Mouse (Mus musculus) stomach, postnatal 0 days (tissue): ENCODE data around the gene Skap1. TPM values are rescaled to one million over a fixed set of nuclear protein-coding genes. Genes with fewer than 3 reads are reported as not detected.

Experiments
- ATAC-seq: fragments of 200-750 bp; cut with Nextera tagmentation; 2 replicates; pipeline ENCODE4 v1.8.0; 2017; ENCODE audit not compliant: low FRiP score, low TSS enrichment
- DNase-seq: peaks from one replicate; pipeline ENCODE4 v3.0.0-alpha.2; 2016; ENCODE audit warnings: low spot score
- H3K27ac ChIP-seq: fragments of 300-500 bp; sonication (generic); replicated peaks from 2 replicates; pipeline ENCODE4 v1.5.1; 2014; ENCODE audit warnings: mild to moderate bottlenecking, control low read depth
- H3K27me3 ChIP-seq: fragments of 300-500 bp; sonication (generic); 2 replicates; pipeline ENCODE4 v1.6.1; 2014; ENCODE audit warnings: low read length; ENCODE audit not compliant: control insufficient read depth, insufficient read depth
- H3K36me3 ChIP-seq: fragments of 300-500 bp; sonication (generic); 2 replicates; pipeline ENCODE4 v1.6.1; 2014; ENCODE audit warnings: low read length, mixed read lengths; ENCODE audit not compliant: control insufficient read depth, insufficient read depth
- H3K4me1 ChIP-seq: fragments of 300-500 bp; sonication (generic); replicated peaks from 2 replicates; pipeline ENCODE4 v1.6.1; 2014; ENCODE audit warnings: antibody characterized with exemption; ENCODE audit not compliant: control insufficient read depth, insufficient read depth
- H3K4me2 ChIP-seq: fragments of 300-500 bp; sonication (generic); replicated peaks from 2 replicates; pipeline ENCODE4 v1.6.1; 2014; ENCODE audit warnings: low read depth, mild to moderate bottlenecking, control low read depth, moderate library complexity
- H3K4me3 ChIP-seq: fragments of 300-500 bp; sonication (generic); 2 replicates; pipeline ENCODE4 v1.5.1; 2014; ENCODE audit warnings: low read depth, low read length, control low read depth
- H3K9ac ChIP-seq: fragments of 300-500 bp; sonication (generic); 2 replicates; pipeline ENCODE4 v1.6.1; 2014; ENCODE audit warnings: mild to moderate bottlenecking, low read length, control low read depth, mixed read lengths
- H3K9me3 ChIP-seq: fragments of 300-500 bp; sonication (generic); 2 replicates; pipeline ENCODE4 v1.6.1; 2016; ENCODE audit warnings: low read length; ENCODE audit not compliant: control insufficient read depth
- CTCF ChIP-seq: IDR thresholded peaks from 2 replicates; pipeline ENCODE4 v1.5.1; 2016; ENCODE audit warnings: antibody characterized with exemption, low read depth, mild to moderate bottlenecking, moderate library complexity
- EP300 ChIP-seq: optimal IDR thresholded peaks from 2 replicates; pipeline ENCODE3; 2016; ENCODE audit warnings: antibody characterized with exemption
- WGBS: fragments of 180-500 bp; shearing (Covaris S2); extraction: QIAGEN DNeasy Blood & Tissue Kit; methylation state at CpG from one replicate; pipeline ENCODE4 v1.1.7; 2014; 5-methylcytosine and 5-hydroxymethylcytosine counted together
- polyA plus RNA-seq: library from polyadenylated mRNA; unstranded; fragments of >200 nt; fragmentation: Nextera tagmentation; extraction: Ambion mirVana; gene quantifications from 2 replicates; pipeline ENCODE4 v1.2.1, GENCODE M21; 2015

Gene Skap1
- polyA plus RNA-seq, 1 experiment from 2014 or later = 0.56 TPM

- DNase-seq = no peak
- H3K4me3 ChIP-seq = 0 out of 2 replicates have a peak overlapping the region, but pooled peaks have one; percentile 3
- H3K4me2 ChIP-seq = peak overlapping the region; percentile 27
- TF ChIP-seq EP300 = no peak
- TF ChIP-seq CTCF = no peak
- no peaks in the 10 kb centered on the region for H3K4me1 ChIP-seq
- no peak overlapping the region for H3K9ac ChIP-seq
- H3K9me3 ChIP-seq = no peaks in the 10 kb centered on the region
- WGBS = 10% methylated on average over 25 of the region's 25 CpGs
- no peaks in the 10 kb centered on the region for H3K27me3 ChIP-seq
- ATAC-seq = no peak
- no peak overlapping the region for H3K27ac ChIP-seq
- H3K36me3 ChIP-seq = no peaks in the 10 kb centered on the region
Measured at GRCm38 (mm10) chr11:96578551-96579283, 114.3 kb downstream of the Skap1 start.

DNA sequence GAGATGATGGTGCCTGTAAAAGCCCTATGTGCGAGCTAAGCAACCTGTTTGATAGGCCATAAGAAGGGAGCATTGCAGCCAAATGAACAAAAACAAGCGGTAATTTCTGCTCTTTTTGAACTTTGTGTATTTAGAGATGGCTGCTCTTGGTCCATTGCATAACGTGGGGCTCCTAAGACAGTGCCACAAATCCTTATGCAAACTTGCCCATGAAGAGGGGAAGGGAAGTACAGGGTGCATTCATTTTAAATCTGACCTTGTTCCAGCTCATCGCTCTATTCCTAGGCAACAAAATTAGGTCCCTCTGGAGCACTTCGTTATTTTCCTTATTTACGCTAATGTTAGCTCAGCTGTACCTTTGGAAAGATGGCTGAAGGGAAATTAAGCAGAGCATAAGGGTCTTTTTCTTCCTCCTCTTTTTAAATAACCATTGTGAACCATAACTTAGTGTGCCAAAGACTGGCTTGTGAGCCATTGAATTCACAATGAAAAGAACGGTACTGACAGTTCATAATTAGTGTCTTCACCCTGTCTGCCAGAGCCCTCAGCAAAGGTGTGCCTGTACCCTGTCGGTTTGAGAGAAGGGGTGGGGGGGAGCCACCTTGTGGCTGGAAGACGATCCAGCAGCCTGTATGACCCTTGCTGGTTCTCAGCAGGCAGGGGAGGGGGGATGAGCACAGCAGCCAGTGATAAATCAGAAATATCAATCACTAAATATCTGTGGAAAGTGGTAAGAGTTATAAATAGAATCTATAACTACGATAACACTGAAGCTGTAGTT is 117.4 kb downstream of the Skap1 start:
- Histone ChIP-seq H3K4me3 (no peak overlapping the region), H3K36me3 (no peaks in the 10 kb centered on the region), H3K4me1 (no peaks in the 10 kb centered on the region), H3K4me2 (no peak overlapping the region), H3K9ac (no peak overlapping the region), H3K27ac (no peak overlapping the region), H3K9me3 (no peaks in the 10 kb centered on the region), H3K27me3 (no peaks in the 10 kb centered on the region)
- DNase-seq (peak; percentile 43), ATAC-seq (no peak)
- TF ChIP-seq EP300 (no peak), CTCF (peak; percentile 78)
- WGBS = 53% methylated on average over 10 of the region's 10 CpGs

DNA sequence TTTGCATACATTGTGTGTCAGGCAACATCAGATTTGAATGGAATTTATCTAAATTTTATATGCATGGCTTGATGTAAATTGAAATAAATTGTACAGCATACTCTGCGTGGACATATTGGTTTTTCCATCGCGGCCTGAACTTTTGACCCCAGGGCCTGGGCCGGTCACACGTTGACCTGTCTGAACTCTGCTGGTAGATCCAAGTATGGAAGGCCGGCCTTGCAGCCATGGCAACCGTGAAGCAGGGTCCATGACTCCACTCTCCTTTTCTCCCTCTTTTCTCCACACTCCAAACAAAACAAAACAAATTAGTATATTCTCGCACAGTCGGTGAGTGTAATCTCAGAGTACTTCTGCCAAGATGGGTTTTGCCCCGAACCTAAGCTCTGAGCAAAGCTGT is 118.2 kb downstream of the Skap1 start:
- Histone ChIP-seq H3K9me3 (no peaks in the 10 kb centered on the region), H3K4me1 (no peaks in the 10 kb centered on the region), H3K27ac (no peak overlapping the region), H3K36me3 (no peaks in the 10 kb centered on the region), H3K9ac (no peak overlapping the region), H3K27me3 (no peaks in the 10 kb centered on the region), H3K4me3 (no peak overlapping the region), H3K4me2 (no peak overlapping the region)
- DNase-seq (no peak), ATAC-seq (no peak)
- 29% methylated on average over 10 of the region's 10 CpGs for whole genome bisulfite sequencing
- no peak for TF ChIP-seq CTCF
- no peak for TF ChIP-seq EP300

DNA sequence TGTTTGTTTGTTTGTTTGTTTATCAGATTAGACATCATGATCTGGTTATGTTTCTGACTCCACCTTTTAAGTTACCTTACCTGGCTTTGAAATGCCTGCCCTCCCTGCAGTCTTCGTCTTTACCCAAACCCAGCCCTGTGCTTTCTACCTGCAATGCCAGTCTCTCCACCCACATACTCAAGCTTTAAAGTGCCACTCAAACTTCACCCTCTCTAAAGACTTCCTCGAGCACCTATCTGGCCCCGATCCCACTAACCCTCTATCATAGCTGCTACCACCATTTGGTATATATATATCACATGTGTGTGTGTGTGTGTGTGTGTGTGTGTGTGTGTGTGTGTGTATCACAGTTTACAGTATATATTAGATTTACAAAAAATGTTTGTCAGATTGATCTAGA is 125.4 kb downstream of the Skap1 start:
- no peak for ATAC-seq
- DNase-seq = no peak

GRCm38 (mm10) chr11:96595890-96596289 is 131.5 kb downstream of the Skap1 start:
- Histone ChIP-seq H3K4me3 (no peak overlapping the region), H3K4me1 (no peaks in the 10 kb centered on the region), H3K27me3 (no peaks in the 10 kb centered on the region), H3K36me3 (no peaks in the 10 kb centered on the region), H3K9ac (no peak overlapping the region), H3K27ac (no peak overlapping the region), H3K9me3 (no peaks in the 10 kb centered on the region), H3K4me2 (peak overlapping the region; percentile 14)
- DNase-seq (no peak), ATAC-seq (no peak)
- 19% methylated on average over 12 of the region's 12 CpGs for WGBS
- TF ChIP-seq EP300 (no peak), CTCF (no peak)

More for the DNA sequence above, 125.4 kb downstream of the Skap1 start:
- Histone ChIP-seq H3K9ac (no peak overlapping the region), H3K27me3 (no peaks in the 10 kb centered on the region), H3K36me3 (no peaks in the 10 kb centered on the region), H3K27ac (no peak overlapping the region), H3K4me2 (no peak overlapping the region), H3K4me3 (no peak overlapping the region), H3K4me1 (no peaks in the 10 kb centered on the region), H3K9me3 (no peaks in the 10 kb centered on the region)
- WGBS = 57% methylated on average over 3 of the region's 3 CpGs
- no peak for TF ChIP-seq EP300
- TF ChIP-seq CTCF = no peak

GRCm38 (mm10) chr11:96596301-96596700 is 131.9 kb downstream of the Skap1 start:
- no peak for DNase-seq
- Histone ChIP-seq H3K36me3 (no peaks in the 10 kb centered on the region), H3K4me1 (no peaks in the 10 kb centered on the region), H3K9ac (no peak overlapping the region), H3K27ac (no peak overlapping the region), H3K27me3 (no peaks in the 10 kb centered on the region), H3K4me3 (no peak overlapping the region), H3K4me2 (peak overlapping the region; percentile 14), H3K9me3 (no peaks in the 10 kb centered on the region)
- ATAC-seq = no peak
- 30% methylated on average over 6 of the region's 6 CpGs for WGBS
- TF ChIP-seq CTCF = no peak
- TF ChIP-seq EP300 = no peak
